Mouse (Mus musculus): ENCODE measurements around the gene Ap2m1. TPM values are rescaled to one million over a fixed set of nuclear protein-coding genes. Genes with fewer than 3 reads are reported as not detected.

Gene Ap2m1
- polyA plus RNA-seq, 1 experiment from 2014 or later, result 518 TPM

DNA sequence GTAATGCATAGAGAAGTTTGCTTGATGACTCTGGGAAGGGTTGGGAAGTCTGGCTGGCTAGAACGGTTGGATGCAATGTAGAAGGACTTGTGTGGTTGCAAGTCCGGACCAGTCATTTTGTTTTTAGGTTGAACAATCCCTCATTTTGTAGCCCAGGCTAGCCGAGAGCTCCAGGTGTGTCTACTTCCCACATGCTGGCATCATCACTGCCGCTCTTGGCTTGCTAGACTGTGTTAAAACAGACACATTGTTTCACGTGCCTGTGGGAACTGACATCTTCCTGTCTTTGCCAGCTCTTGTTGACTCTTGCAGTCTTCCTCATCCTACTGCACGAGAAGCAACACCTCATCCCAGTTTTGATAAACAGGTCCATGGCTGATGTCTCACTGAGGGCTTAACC lies 19.7 kb downstream of the Ap2m1 start:
- no peak overlapping the region for H3K9ac ChIP-seq
- no peak overlapping the region for H3K4me3 ChIP-seq (replicated peaks)
- no peaks in the 10 kb centered on the region for H3K9me3 ChIP-seq
- H3K4me2 ChIP-seq, result no peak overlapping the region
- no peak overlapping the region for H3K27ac ChIP-seq
- no peak for ATAC-seq (ENCODE audit: insufficient read depth, low FRiP score, low read depth)
- no peaks in the 10 kb centered on the region for H3K4me1 ChIP-seq
- H3K27me3 ChIP-seq (replicated peaks), result no peaks in the 10 kb centered on the region
- WGBS, result 86% methylated on average over 6 of the region's 6 CpGs
- peaks cover 62% of the 10 kb centered on the region for H3K36me3 ChIP-seq

DNA sequence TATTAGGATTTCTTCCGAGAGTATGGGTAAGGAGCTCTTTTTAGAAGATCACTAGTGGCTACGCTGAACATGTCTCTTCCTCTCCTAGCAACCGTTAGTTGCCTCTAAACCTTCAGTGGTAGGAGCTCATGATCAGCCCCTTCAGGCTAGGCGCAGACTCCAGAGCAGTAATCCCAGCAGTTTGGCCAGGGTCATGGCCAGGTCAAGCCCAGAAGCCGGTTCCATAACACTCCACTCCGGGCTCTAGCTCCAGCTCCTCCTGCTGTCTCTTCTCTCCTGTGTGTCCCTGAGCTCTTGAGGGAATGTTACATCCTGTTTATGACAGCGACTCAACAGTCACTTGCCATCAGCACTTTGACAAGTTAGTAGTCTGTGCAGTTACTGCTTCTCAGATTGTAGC lies 22.1 kb downstream of the Ap2m1 start:
- Histone ChIP-seq H3K4me1 (no peaks in the 10 kb centered on the region), H3K4me2 (no peak overlapping the region), H3K4me3 (replicated peaks) (no peak overlapping the region), H3K27me3 (replicated peaks) (no peaks in the 10 kb centered on the region), H3K36me3 (peaks cover 63% of the 10 kb centered on the region), H3K9me3 (no peaks in the 10 kb centered on the region), H3K27ac (no peak overlapping the region), H3K9ac (no peak overlapping the region)
- no peak for ATAC-seq (ENCODE audit: insufficient read depth, low FRiP score, low read depth)
- 67% methylated on average over 7 of the region's 7 CpGs for WGBS

DNA sequence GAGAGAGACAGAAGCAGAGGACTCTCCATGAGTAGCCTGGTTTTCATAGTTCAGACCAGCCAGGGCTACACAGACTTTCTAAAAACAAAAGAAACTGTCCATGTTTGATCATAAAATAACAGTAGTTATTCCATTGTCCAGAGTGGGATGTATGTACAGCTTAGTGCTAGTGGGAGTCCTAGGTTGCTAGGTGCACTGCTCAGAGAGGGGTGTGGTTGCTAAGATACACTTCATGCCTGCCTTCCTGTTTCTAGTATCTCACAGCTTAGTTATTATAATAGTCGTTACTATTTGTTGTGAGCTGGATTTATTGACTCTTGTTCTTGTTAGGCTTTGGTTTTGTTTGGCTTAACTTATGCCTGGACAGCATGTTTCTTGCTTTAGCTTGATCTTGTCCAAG lies 29.8 kb downstream of the Ap2m1 start:
- Histone ChIP-seq H3K4me1 (no peaks in the 10 kb centered on the region), H3K27ac (no peak overlapping the region), H3K9ac (no peak overlapping the region), H3K9me3 (no peaks in the 10 kb centered on the region), H3K4me3 (replicated peaks) (no peak overlapping the region), H3K27me3 (replicated peaks) (no peaks in the 10 kb centered on the region), H3K4me2 (no peak overlapping the region), H3K36me3 (peaks cover 22% of the 10 kb centered on the region)
- 36% methylated on average over 1 of the region's 1 CpGs for WGBS
- no peak for ATAC-seq (ENCODE audit: insufficient read depth, low FRiP score, low read depth)

DNA sequence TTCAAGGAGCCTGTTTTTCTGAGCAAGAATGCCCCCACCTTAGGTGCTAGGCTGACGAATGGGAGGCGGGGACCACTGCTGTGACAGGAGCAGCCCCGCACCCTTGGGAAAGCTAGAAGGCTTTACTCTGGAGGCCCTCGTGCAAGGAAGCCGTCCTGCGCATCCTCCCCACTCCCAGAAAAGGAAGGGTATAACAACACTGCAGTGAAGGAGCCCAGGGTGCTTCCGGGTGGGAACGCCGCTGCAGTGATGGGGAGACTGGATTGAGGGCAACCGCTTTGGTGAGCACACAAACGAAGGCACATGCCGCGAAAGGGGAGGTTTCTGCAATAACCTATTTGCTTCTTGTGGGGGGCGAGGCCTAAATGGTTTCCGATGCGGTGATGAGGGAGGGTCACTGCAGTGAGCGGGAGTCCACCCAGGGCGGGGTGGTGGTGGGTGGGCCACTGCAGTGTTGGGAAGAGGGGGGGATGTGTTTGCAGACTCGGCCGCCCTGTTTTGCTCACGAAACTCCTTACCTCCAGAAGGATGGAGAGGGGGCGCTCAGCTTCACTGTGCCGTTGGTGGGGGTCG lies 54.2 kb downstream of the Ap2m1 start, which contains the start of gene Vwa5b2:
TSS of gene Vwa5b2 (plus strand) at position 106 of the 573 bp plus-strand sequence.
- peak; percentile 11; the same call in 1 of the 2 replicates for ATAC-seq (ENCODE audit: insufficient read depth, low FRiP score, low read depth)
- WGBS, result under 1% methylated on average over 24 of the region's 24 CpGs
- Histone ChIP-seq H3K4me3 (replicated peaks) (peak within 1 kb of the TSS; percentile 46), H3K27ac (no peak within 1 kb of the TSS), H3K4me2 (peak within 1 kb of the TSS; percentile 86), H3K27me3 (replicated peaks) (peaks cover 47% of the 10 kb centered on the region), H3K9ac (0 out of 2 replicates have a peak within 1 kb of the TSS, but pooled peaks have one; percentile 4), H3K4me1 (peaks cover 20% of the 10 kb centered on the region), H3K9me3 (no peaks in the 10 kb centered on the region), H3K36me3 (no peaks in the 10 kb centered on the region)

DNA sequence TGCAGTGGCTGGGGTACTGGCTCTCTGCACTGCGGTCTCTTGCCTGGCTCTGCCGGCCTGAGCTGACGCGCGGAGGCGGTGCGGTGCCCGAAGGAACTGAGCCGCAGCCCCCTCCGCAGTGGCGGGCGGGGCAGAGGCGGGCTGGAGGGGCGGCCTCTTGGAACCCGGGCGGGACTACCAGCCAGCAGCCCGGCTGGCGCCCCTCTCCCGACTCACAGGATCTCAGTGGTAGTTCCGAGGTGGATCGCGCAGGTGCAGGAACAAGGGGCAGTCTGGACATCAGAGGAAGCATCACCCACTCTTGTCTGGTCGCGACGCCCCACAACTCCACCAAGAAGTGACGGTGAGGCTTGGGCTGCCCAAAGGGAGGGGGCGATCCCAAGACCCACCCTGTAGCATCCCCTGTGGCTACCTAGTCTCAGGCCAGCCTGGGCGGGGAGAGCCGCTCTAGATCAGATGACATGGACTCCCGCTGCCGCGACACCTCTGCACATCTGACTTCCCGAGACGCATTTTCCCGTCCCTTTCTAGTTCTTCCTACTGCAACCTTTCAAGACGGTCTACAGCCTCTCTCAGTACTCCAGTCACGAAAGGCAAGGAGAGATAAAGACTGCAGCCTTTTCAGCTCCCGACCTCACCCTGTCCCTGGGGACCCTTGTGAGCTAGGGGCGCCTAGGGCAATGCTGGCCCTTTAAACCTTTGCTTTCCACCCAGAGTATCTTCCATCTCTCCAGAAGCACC lies 54.8 kb downstream of the Ap2m1 start:
- no peaks in the 10 kb centered on the region for H3K9me3 ChIP-seq
- H3K9ac ChIP-seq, result no peak overlapping the region
- WGBS, result under 1% methylated on average over 39 of the region's 39 CpGs
- H3K36me3 ChIP-seq, result no peaks in the 10 kb centered on the region
- peaks cover 20% of the 10 kb centered on the region for H3K4me1 ChIP-seq
- H3K27ac ChIP-seq, result no peak overlapping the region
- peaks cover 48% of the 10 kb centered on the region for H3K27me3 ChIP-seq (replicated peaks)
- H3K4me3 ChIP-seq (replicated peaks), result peak overlapping the region; percentile 46
- H3K4me2 ChIP-seq, result peak overlapping the region; percentile 86
- ATAC-seq (ENCODE audit: insufficient read depth, low FRiP score, low read depth), result peak; percentile 77

DNA sequence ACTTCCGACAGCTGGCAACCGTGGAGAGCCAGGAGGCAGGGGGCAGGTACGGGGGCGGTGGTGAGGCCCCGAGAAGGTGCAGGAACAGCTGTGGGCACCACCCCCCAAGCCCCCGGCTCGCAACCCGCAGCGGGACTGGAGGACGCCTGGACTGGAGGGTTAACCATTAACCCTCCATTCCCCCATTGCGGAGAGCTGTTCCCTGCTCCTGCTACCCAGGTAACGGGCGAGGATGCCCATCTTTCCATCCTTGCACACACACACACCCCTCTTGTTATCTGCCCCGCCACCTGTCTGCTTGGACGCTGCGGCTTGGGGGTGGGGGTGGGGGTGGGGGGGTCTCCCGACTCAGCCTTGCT lies 55.4 kb downstream of the Ap2m1 start:
- H3K4me1 ChIP-seq, result peaks cover 20% of the 10 kb centered on the region
- no peaks in the 10 kb centered on the region for H3K36me3 ChIP-seq
- peak overlapping the region; percentile 86 for H3K4me2 ChIP-seq
- ATAC-seq (ENCODE audit: insufficient read depth, low FRiP score, low read depth), result peak; percentile 16; the same call in 1 of the 2 replicates
- H3K27me3 ChIP-seq (replicated peaks), result peaks cover 48% of the 10 kb centered on the region
- H3K9me3 ChIP-seq, result no peaks in the 10 kb centered on the region
- peak overlapping the region; percentile 46 for H3K4me3 ChIP-seq (replicated peaks)
- WGBS, result 2% methylated on average over 17 of the region's 17 CpGs
- H3K9ac ChIP-seq, result no peak overlapping the region
- H3K27ac ChIP-seq, result no peak overlapping the region

DNA sequence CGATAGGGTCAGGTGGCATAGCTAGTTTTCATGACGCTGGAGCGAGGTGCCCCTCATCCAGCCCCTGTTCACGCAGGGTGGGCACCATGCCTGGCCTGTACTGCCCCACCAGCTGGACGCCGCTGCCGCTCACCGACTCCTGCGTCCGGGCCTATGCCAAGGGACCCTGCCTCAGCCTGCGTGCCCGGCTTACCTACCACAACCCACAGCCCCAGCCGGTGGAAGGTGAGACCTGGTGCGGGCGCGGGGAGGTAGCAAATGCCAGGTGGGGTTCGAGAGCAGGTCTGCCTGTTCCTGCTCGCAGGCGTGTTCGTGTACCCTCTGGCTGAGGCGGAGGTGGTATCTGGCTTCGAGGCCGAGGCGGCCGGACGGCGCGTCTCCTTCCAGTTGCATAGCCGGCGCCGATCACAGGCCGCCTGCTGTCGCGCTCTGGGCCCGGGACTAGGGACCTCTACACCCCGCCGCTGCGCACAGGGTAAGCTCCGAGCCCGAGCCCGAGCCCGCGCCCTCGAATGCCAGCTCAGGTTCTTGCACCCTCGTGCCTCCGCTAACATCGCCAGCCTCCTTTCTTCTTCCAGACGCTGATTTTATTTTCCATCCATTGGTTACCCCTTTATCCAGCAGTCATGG lies 55.9 kb downstream of the Ap2m1 start:
- ATAC-seq (ENCODE audit: insufficient read depth, low FRiP score, low read depth), result no peak
- WGBS, result 5% methylated on average over 48 of the region's 48 CpGs
- no peaks in the 10 kb centered on the region for H3K36me3 ChIP-seq

More for the DNA sequence above, 55.9 kb downstream of the Ap2m1 start:
- Histone ChIP-seq H3K9ac (no peak overlapping the region), H3K4me2 (peak overlapping the region; percentile 86), H3K9me3 (no peaks in the 10 kb centered on the region), H3K4me1 (peaks cover 20% of the 10 kb centered on the region), H3K27me3 (replicated peaks) (peaks cover 48% of the 10 kb centered on the region), H3K4me3 (replicated peaks) (peak overlapping the region; percentile 46; the same call in 1 of the 2 replicates), H3K27ac (no peak overlapping the region)

Other genes with a start within 250 kb of the Ap2m1 start
- gene Parl, start 233.1 kb upstream of the Ap2m1 start, polyA plus RNA-seq (2015; fragmentation: Nextera tagmentation; extraction: Ambion mirVana), result 83.8 and 90.7 TPM in 2 replicates
- not detected in 2 replicates for gene Cyp2ab1, start 210.1 kb upstream of the Ap2m1 start, polyA plus RNA-seq (2015; fragmentation: Nextera tagmentation; extraction: Ambion mirVana)
- 46.8 and 50.7 TPM in 2 replicates for gene Abcc5, start 109.1 kb upstream of the Ap2m1 start, polyA plus RNA-seq (2015; fragmentation: Nextera tagmentation; extraction: Ambion mirVana)
- 90.2 and 95.0 TPM in 2 replicates for gene Eif2b5, start 36.7 kb upstream of the Ap2m1 start, polyA plus RNA-seq (2015; fragmentation: Nextera tagmentation; extraction: Ambion mirVana)
- 21.2 and 26.9 TPM in 2 replicates for gene Dvl3, start 18.5 kb upstream of the Ap2m1 start, polyA plus RNA-seq (2015; fragmentation: Nextera tagmentation; extraction: Ambion mirVana)
- 50.6 and 65.0 TPM in 2 replicates for gene Abcf3, start 13.1 kb downstream of the Ap2m1 start, polyA plus RNA-seq (2015; fragmentation: Nextera tagmentation; extraction: Ambion mirVana)
- gene Vwa5b2, start 54.0 kb downstream of the Ap2m1 start, polyA plus RNA-seq (2015; fragmentation: Nextera tagmentation; extraction: Ambion mirVana), result 5.5 and 7.3 TPM in 2 replicates
- gene Eef1akmt4, start 76.1 kb downstream of the Ap2m1 start, polyA plus RNA-seq (2015; fragmentation: Nextera tagmentation; extraction: Ambion mirVana), result 31.6 and 32.3 TPM in 2 replicates
- 0.15 TPM in 1 of 2 replicates, not detected in the other for gene Gm49333, start 76.1 kb downstream of the Ap2m1 start, polyA plus RNA-seq (2015; fragmentation: Nextera tagmentation; extraction: Ambion mirVana)
- 38.3 and 39.6 TPM in 2 replicates for gene Alg3, start 76.3 kb downstream of the Ap2m1 start, polyA plus RNA-seq (2015; fragmentation: Nextera tagmentation; extraction: Ambion mirVana)
- gene Camk2n2, start 85.8 kb downstream of the Ap2m1 start, polyA plus RNA-seq (2015; fragmentation: Nextera tagmentation; extraction: Ambion mirVana), result 1.3 and 1.4 TPM in 2 replicates
- 2.0 and 2.7 TPM in 2 replicates for gene Ece2, start 94.3 kb downstream of the Ap2m1 start, polyA plus RNA-seq (2015; fragmentation: Nextera tagmentation; extraction: Ambion mirVana)
- gene Psmd2, start 116.2 kb downstream of the Ap2m1 start, polyA plus RNA-seq (2015; fragmentation: Nextera tagmentation; extraction: Ambion mirVana), result 265 and 291 TPM in 2 replicates
- 168 and 190 TPM in 2 replicates for gene Eif4g1, start 132.8 kb downstream of the Ap2m1 start, polyA plus RNA-seq (2015; fragmentation: Nextera tagmentation; extraction: Ambion mirVana)
- gene Fam131a, start 157.8 kb downstream of the Ap2m1 start, polyA plus RNA-seq (2015; fragmentation: Nextera tagmentation; extraction: Ambion mirVana), result 8.5 and 9.1 TPM in 2 replicates
- gene Polr2h, start 182.2 kb downstream of the Ap2m1 start, polyA plus RNA-seq (2015; fragmentation: Nextera tagmentation; extraction: Ambion mirVana), result 95.7 and 97.3 TPM in 2 replicates
- gene Clcn2, start 182.3 kb downstream of the Ap2m1 start, polyA plus RNA-seq (2015; fragmentation: Nextera tagmentation; extraction: Ambion mirVana), result 15.3 and 20.2 TPM in 2 replicates
- gene Chrd, start 197.6 kb downstream of the Ap2m1 start, polyA plus RNA-seq (2015; fragmentation: Nextera tagmentation; extraction: Ambion mirVana), result 4.0 and 4.7 TPM in 2 replicates
- 1.0 and 1.1 TPM in 2 replicates for gene Thpo, start 199.0 kb downstream of the Ap2m1 start, polyA plus RNA-seq (2015; fragmentation: Nextera tagmentation; extraction: Ambion mirVana)